Mouse (Mus musculus) C2C12 (cell line): ENCODE measurements around the gene Exosc7. TPM values are rescaled to one million over a fixed set of nuclear protein-coding genes. Genes with fewer than 3 reads are reported as not detected.
A peak's percentile ranks its signal among the peaks of the same experiment; 100 is the strongest.

Experiments
- H3K27me3 ChIP-seq: one replicate; pipeline ENCODE4 v1.6.1; 2011; ENCODE audit not compliant: control insufficient read depth, insufficient read depth, insufficient read length
- H3K36me3 ChIP-seq: one replicate; pipeline ENCODE4 v1.6.1; 2011; ENCODE audit not compliant: control insufficient read depth, insufficient read depth
- H3K4me3 ChIP-seq: one replicate; pipeline ENCODE4 v1.5.1; 2011; ENCODE audit warnings: mild to moderate bottlenecking, control low read depth; ENCODE audit not compliant: poor library complexity, insufficient read depth, severe bottlenecking
- H3K79me2 ChIP-seq: one replicate; pipeline ENCODE4 v1.6.1; 2011; ENCODE audit not compliant: control insufficient read depth, insufficient read depth
- H3K79me3 ChIP-seq: one replicate; pipeline ENCODE4 v1.6.1; 2011; ENCODE audit warnings: low read depth, control low read depth
- H3ac ChIP-seq: one replicate; pipeline ENCODE3; 2011; ENCODE audit warnings: low read depth; ENCODE audit not compliant: control insufficient read depth, insufficient read length
- CEBPB ChIP-seq: IDR thresholded peaks from one replicate; pipeline ENCODE4 v1.6.1; 2011; ENCODE audit warnings: low read depth, mild to moderate bottlenecking, control low read depth, moderate library complexity
- CTCF ChIP-seq: IDR thresholded peaks from one replicate; pipeline ENCODE4 v1.5.1; 2011; ENCODE audit not compliant: control insufficient read depth, insufficient read depth, insufficient read length
- FOSL1 ChIP-seq: IDR thresholded peaks from one replicate; pipeline ENCODE4 v1.8.0; 2011; ENCODE audit warnings: mild to moderate bottlenecking, low read length; ENCODE audit not compliant: poor library complexity, insufficient read depth, severe bottlenecking
- MAX ChIP-seq: IDR thresholded peaks from one replicate; pipeline ENCODE4 v1.6.1; 2011; ENCODE audit warnings: mild to moderate bottlenecking, control low read depth
- MYOD1 ChIP-seq: IDR thresholded peaks from one replicate; pipeline ENCODE4 v1.6.1; 2011; ENCODE audit warnings: low read depth; ENCODE audit not compliant: control insufficient read depth, insufficient read length
- MYOG ChIP-seq: IDR thresholded peaks from one replicate; pipeline ENCODE4 v1.6.1; 2011; ENCODE audit not compliant: control insufficient read depth, insufficient read length; ENCODE audit errors: extremely low read depth
- USF1 ChIP-seq: IDR thresholded peaks from one replicate; pipeline ENCODE4 v1.6.1; 2011; ENCODE audit warnings: low read depth, mild to moderate bottlenecking, control low read depth, moderate library complexity
- polyA plus RNA-seq: library from polyadenylated mRNA; unstranded; fragments of >200 nt; fragmentation: generic; extraction: Trizol; gene quantifications from one replicate; pipeline ENCODE4 v1.2.1, GENCODE M21; 2012; ENCODE audit warnings: missing spikeins

Exosc7 gene
- polyA plus RNA-seq, 1 experiment, result 60.6 TPM

- H3K79me2 ChIP-seq, result peaks cover 97% of the 10 kb centered on the region
- H3K4me3 ChIP-seq, result peak overlapping the region; percentile 78
- peaks cover 73% of the 10 kb centered on the region for H3K79me3 ChIP-seq
- H3K36me3 ChIP-seq, result peaks cover 21% of the 10 kb centered on the region
- peak overlapping the region; percentile 42 for H3ac ChIP-seq
- H3K27me3 ChIP-seq, result no peaks in the 10 kb centered on the region
- TF ChIP-seq MYOG (no peak), FOSL1 (no peak), CEBPB (no peak)
These were observed 1.2 kb upstream of the Exosc7 start for GRCm38 (mm10) chr9:123111751-123112221.

GRCm38 (mm10) chr9:123113931-123114330 lies 916 bp downstream of the Exosc7 start:
- Histone ChIP-seq H3K4me3 (peak overlapping the region; percentile 78), H3K79me2 (peaks cover 81% of the 10 kb centered on the region)
- TF ChIP-seq CTCF (no peak), USF1 (no peak), MAX (no peak), MYOG (no peak), FOSL1 (no peak), MYOD1 (no peak), CEBPB (no peak)

GRCm38 (mm10) chr9:123115566-123115965 lies 2.6 kb downstream of the Exosc7 start:
- Histone ChIP-seq H3K79me2 (peaks cover 65% of the 10 kb centered on the region), H3K36me3 (peaks cover 26% of the 10 kb centered on the region)
- TF ChIP-seq MAX (no peak), USF1 (no peak), FOSL1 (no peak), CTCF (no peak)

More at GRCm38 (mm10) chr9:123113931-123114330, 916 bp downstream of the Exosc7 start:
- H3K36me3 ChIP-seq, result peaks cover 26% of the 10 kb centered on the region
- no peaks in the 10 kb centered on the region for H3K27me3 ChIP-seq
- H3K79me3 ChIP-seq, result peaks cover 63% of the 10 kb centered on the region
- no peak overlapping the region for H3ac ChIP-seq

GRCm38 (mm10) chr9:123123017-123123416 lies 10.0 kb downstream of the Exosc7 start:
- Histone ChIP-seq H3K79me3 (peaks cover 7% of the 10 kb centered on the region), H3K79me2 (peaks cover 6% of the 10 kb centered on the region), H3K36me3 (peaks cover 45% of the 10 kb centered on the region), H3K27me3 (no peaks in the 10 kb centered on the region), H3ac (no peak overlapping the region), H3K4me3 (no peak overlapping the region)
- TF ChIP-seq MYOD1, result no peak
- no peak for TF ChIP-seq MYOG
- no peak for TF ChIP-seq CEBPB
- no peak for TF ChIP-seq CTCF
- no peak for TF ChIP-seq USF1
- no peak for TF ChIP-seq MAX
- no peak for TF ChIP-seq FOSL1

More at GRCm38 (mm10) chr9:123115566-123115965, 2.6 kb downstream of the Exosc7 start:
- Histone ChIP-seq H3ac (no peak overlapping the region), H3K79me3 (peaks cover 47% of the 10 kb centered on the region), H3K27me3 (no peaks in the 10 kb centered on the region), H3K4me3 (no peak overlapping the region)

- Histone ChIP-seq H3K79me2 (peaks cover 6% of the 10 kb centered on the region), H3K36me3 (peaks cover 49% of the 10 kb centered on the region), H3K4me3 (no peak overlapping the region), H3ac (no peak overlapping the region), H3K79me3 (peaks cover 5% of the 10 kb centered on the region), H3K27me3 (no peaks in the 10 kb centered on the region)
- no peak for TF ChIP-seq USF1
- peak; percentile 31 for TF ChIP-seq MAX
These were observed 10.8 kb downstream of the Exosc7 start for GRCm38 (mm10) chr9:123123571-123124412.

GRCm38 (mm10) chr9:123124413-123124981 lies 11.5 kb downstream of the Exosc7 start:
- TF ChIP-seq FOSL1 (no peak), MYOG (no peak), MYOD1 (no peak), CEBPB (peak; percentile 83), CTCF (no peak), USF1 (no peak)
- no peaks in the 10 kb centered on the region for H3K27me3 ChIP-seq
- H3K79me2 ChIP-seq, result peaks cover 6% of the 10 kb centered on the region
- peaks cover 52% of the 10 kb centered on the region for H3K36me3 ChIP-seq
- no peak overlapping the region for H3ac ChIP-seq
- H3K4me3 ChIP-seq, result no peak overlapping the region
- peaks cover 5% of the 10 kb centered on the region for H3K79me3 ChIP-seq
